25 mouse cellular contexts compared by ENCODE assay signal in the genomic region with DNA sequence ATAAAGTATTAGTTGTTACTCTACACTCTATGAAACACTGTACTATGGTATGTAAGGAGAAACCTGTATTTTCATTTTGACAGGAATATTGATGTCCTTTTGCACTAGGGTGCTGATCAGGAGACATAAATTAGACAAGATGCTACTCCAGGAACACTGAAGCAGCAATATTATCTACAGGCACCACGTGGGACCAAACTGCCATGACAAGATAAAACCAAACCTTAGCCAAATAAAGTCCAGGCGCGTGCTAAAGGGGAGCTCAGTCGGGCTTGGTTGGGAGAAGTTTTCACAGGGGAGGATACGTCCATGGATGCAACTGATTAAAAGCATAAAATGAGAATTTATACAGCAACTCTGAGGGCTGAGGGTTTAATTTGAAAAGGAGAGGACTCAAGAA. TPM values are rescaled to one million over a fixed set of nuclear protein-coding genes. Genes with fewer than 3 reads are reported as not detected.
DNase-seq lines count a peak whose midpoint lies in the region; ATAC-seq and TF ChIP-seq lines count a peak whose summit lies in the region.
"Had no signal": no experiment of that assay in that cellular context is flagged by ENCODE, and none has a peak within 500 bp of the region (broad histone marks: within the 10 kb centered on the region; RNA-seq: fewer than 3 reads in every experiment).

No protein-coding gene starts in this region.

- H3K27ac ChIP-seq in layer of hippocampus, adult 2 months, result peak overlapping the region; percentile 91
- H3K27ac ChIP-seq in neural tube, embryonic 14.5 days (ENCODE audit: low read depth, low read length), result no peak overlapping the region
- no peak overlapping the region for H3K27ac ChIP-seq in liver, embryonic 12.5 days
- H3K27ac ChIP-seq in stomach, postnatal 0 days (replicated peaks), result no peak overlapping the region
- H3K27ac ChIP-seq: forebrain, embryonic 10.5 days; forebrain, embryonic 13.5 days; hindbrain, embryonic 13.5 days had no signal

- no peaks in the 10 kb centered on the region for H3K36me3 ChIP-seq in neural tube, embryonic 14.5 days (ENCODE audit: control insufficient read depth, insufficient read depth, low read length)
- no peaks in the 10 kb centered on the region for H3K36me3 ChIP-seq in liver, embryonic 12.5 days
- no peaks in the 10 kb centered on the region for H3K36me3 ChIP-seq in stomach, postnatal 0 days (ENCODE audit: control insufficient read depth, insufficient read depth, low read length)
- H3K36me3 ChIP-seq: forebrain, embryonic 10.5 days; G1E; hindbrain, embryonic 13.5 days had no signal

- TF ChIP-seq CTCF in layer of hippocampus, adult 2 months (conservative IDR thresholded peaks at IDR 0.05), result no peak
- TF ChIP-seq CTCF in stomach, postnatal 0 days (IDR thresholded peaks at IDR 0.05; ENCODE audit: low read depth), result no peak

- no peak overlapping the region for H3K4me3 ChIP-seq in layer of hippocampus, adult 2 months
- H3K4me3 ChIP-seq in neural tube, embryonic 14.5 days (ENCODE audit: low read depth, low read length), result no peak overlapping the region
- H3K4me3 ChIP-seq in liver, embryonic 12.5 days, result no peak overlapping the region
- no peak overlapping the region for H3K4me3 ChIP-seq in stomach, postnatal 0 days (ENCODE audit: low read depth, low read length)
- H3K4me3 ChIP-seq: forebrain, embryonic 10.5 days; forebrain, embryonic 13.5 days; hindbrain, embryonic 13.5 days had no signal

- H3K4me2 ChIP-seq in neural tube, embryonic 14.5 days (ENCODE audit: low read depth, low read length), result no peak overlapping the region
- H3K4me2 ChIP-seq in liver, embryonic 12.5 days, result 0 out of 2 replicates have a peak overlapping the region, but pooled peaks have one; percentile 6
- no peak overlapping the region for H3K4me2 ChIP-seq in stomach, postnatal 0 days (replicated peaks; ENCODE audit: low read depth)
- H3K4me2 ChIP-seq: forebrain, embryonic 13.5 days; heart, embryonic 11.5 days; hindbrain, embryonic 13.5 days had no signal

- H3K9me3 ChIP-seq in neural tube, embryonic 14.5 days (ENCODE audit: control insufficient read depth, low read length), result no peaks in the 10 kb centered on the region
- H3K9me3 ChIP-seq in liver, embryonic 12.5 days (replicated peaks), result no peaks in the 10 kb centered on the region
- H3K9me3 ChIP-seq in stomach, postnatal 0 days (ENCODE audit: control insufficient read depth, low read length), result no peaks in the 10 kb centered on the region
- H3K9me3 ChIP-seq: forebrain, embryonic 10.5 days; forebrain, embryonic 13.5 days; hindbrain, embryonic 13.5 days had no signal

- DNase-seq in layer of hippocampus, adult 2 months (ENCODE audit: low spot score in 2 of 2), result no peak
- DNase-seq in layer of hippocampus, adult 8-10 months (ENCODE audit: low spot score in 2 of 2), result no peak
- no peak for DNase-seq in neural tube, embryonic 10.5 days (ENCODE audit: extremely low spot score, low spot score)
- no peak for DNase-seq in stomach, postnatal 0 days (ENCODE audit: low spot score)
- DNase-seq: adrenal gland, postnatal 10 days; adrenal gland, postnatal 36 days; B cell, adult 2 months; cerebellum, adult 11-12 months; cerebellum, adult 9-10 months; cerebellum, postnatal 14 days; gastrocnemius, postnatal 14 days; heart, adult 11 months had no signal

- ATAC-seq in neural tube, embryonic 14.5 days (ENCODE audit: low read depth), result peak; percentile 11; the same call in 1 of the 2 replicates
- ATAC-seq in liver, embryonic 12.5 days, result peak; percentile 51; the same call in 1 of the 2 replicates
- no peak for ATAC-seq in stomach, postnatal 0 days (ENCODE audit: low FRiP score, low TSS enrichment)
- no peak for ATAC-seq in inflammation-experienced regulatory T-cells, adult 6 months
- ATAC-seq: forebrain, embryonic 13.5 days; forebrain, embryonic 16.5 days; hindbrain, embryonic 16.5 days; Patski had no signal

- H3K4me1 ChIP-seq in neural tube, embryonic 14.5 days (ENCODE audit: control insufficient read depth, insufficient read depth, low read length), result no peaks in the 10 kb centered on the region
- H3K4me1 ChIP-seq in liver, embryonic 12.5 days, result peaks cover 5% of the 10 kb centered on the region; the same call in 1 of the 2 replicates
- H3K4me1 ChIP-seq in stomach, postnatal 0 days (replicated peaks; ENCODE audit: control insufficient read depth, insufficient read depth), result no peaks in the 10 kb centered on the region
- H3K4me1 ChIP-seq: forebrain, embryonic 10.5 days; hindbrain, embryonic 13.5 days had no signal

- H3K9ac ChIP-seq in neural tube, embryonic 14.5 days (replicated peaks; ENCODE audit: low read depth, low read length), result no peak overlapping the region
- no peak overlapping the region for H3K9ac ChIP-seq in liver, embryonic 12.5 days
- H3K9ac ChIP-seq in stomach, postnatal 0 days (ENCODE audit: low read length), result no peak overlapping the region
- H3K9ac ChIP-seq: forebrain, embryonic 13.5 days; hindbrain, embryonic 13.5 days had no signal

- no peak for TF ChIP-seq EP300 in stomach, postnatal 0 days (optimal IDR thresholded peaks at IDR 0.05)

- WGBS in neural tube, embryonic 14.5 days, result 72% methylated on average over 5 of the region's 5 CpGs
- WGBS in liver, embryonic 12.5 days (ENCODE audit: insufficient replicate concordance), result 52% methylated on average over 5 of the region's 5 CpGs
- WGBS in stomach, postnatal 0 days, result 72% methylated on average over 5 of the region's 5 CpGs

- no peaks in the 10 kb centered on the region for H3K27me3 ChIP-seq in neural tube, embryonic 14.5 days (ENCODE audit: control insufficient read depth, insufficient read depth, low read length)
- H3K27me3 ChIP-seq in liver, embryonic 12.5 days (replicated peaks), result no peaks in the 10 kb centered on the region
- no peaks in the 10 kb centered on the region for H3K27me3 ChIP-seq in stomach, postnatal 0 days (ENCODE audit: control insufficient read depth, insufficient read depth, low read length)
- H3K27me3 ChIP-seq: CH12.LX; forebrain, embryonic 13.5 days; hindbrain, embryonic 13.5 days; Patski had no signal

RNA-seq across cellular contexts. Expression of a gene that starts 53.1 kb away (rescaled TPM):
- 10 to 100 TPM; 14.5 to 15.4 TPM for total RNA-seq in layer of hippocampus, adult 2 months (2021)
- total RNA-seq in layer of hippocampus, adult 8-10 months (2022), result 10 to 100 TPM; 13.0 to 14.7 (median 13.9) TPM
- 2.4 and 3.9 TPM in 2 replicates for polyA plus RNA-seq in neural tube, embryonic 14.5 days (2014; fragmentation: Nextera tagmentation; extraction: Ambion mirVana)
- polyA plus RNA-seq in liver, embryonic 12.5 days (2016; fragmentation: Nextera tagmentation; extraction: Ambion mirVana), result 1.4 TPM in 2 replicates
- polyA plus RNA-seq in stomach, postnatal 0 days (2015; fragmentation: Nextera tagmentation; extraction: Ambion mirVana), result 2.4 and 2.5 TPM in 2 replicates
- polyA plus RNA-seq in inflammation-experienced regulatory T-cells, adult 6 months (2017; shearing (Covaris generic)), result not detected
- total RNA-seq: CH12.LX; hematopoietic stem cell, adult 5-6 weeks had no signal
- polyA plus RNA-seq: G1E had no signal

Comparison
In these comparisons a context has a peak if more than half of its experiments do, and no peak if none do; other contexts are left out.
1. ATAC-seq: peak in neural tube, embryonic 14.5 days (single experiment) and liver, embryonic 12.5 days (single experiment); none in stomach, postnatal 0 days (single experiment) and inflammation-experienced regulatory T-cells, adult 6 months (single experiment).